Mouse (Mus musculus) neural tube, embryonic 15.5 days (tissue): ENCODE measurements at regions not wholly inside any gene's neighbourhood (a gene's known extent, or its start where the extent isn't known, plus 50 kb on each side); places are given as distances from the start of the nearest gene placed in this dataset.

ENCODE experiments used
- ATAC-seq: fragments of 200-750 bp; cut with Nextera tagmentation; 2 replicates; pipeline ENCODE4 v1.8.0; 2017; ENCODE audit warnings: mild to moderate bottlenecking, moderate TSS enrichment, moderate library complexity; ENCODE audit not compliant: low FRiP score
- H3K27ac ChIP-seq: fragments of 300-500 bp; sonication (generic); replicated peaks from 2 replicates; pipeline ENCODE4 v1.5.1; 2015; ENCODE audit warnings: mild to moderate bottlenecking, inconsistent platforms
- H3K27me3 ChIP-seq: fragments of 300-500 bp; sonication (generic); replicated peaks from 2 replicates; pipeline ENCODE4 v1.6.1; 2015; ENCODE audit warnings: inconsistent platforms
- H3K36me3 ChIP-seq: fragments of 300-500 bp; sonication (generic); 2 replicates; pipeline ENCODE4 v1.6.1; 2015; ENCODE audit warnings: inconsistent platforms
- H3K4me1 ChIP-seq: fragments of 300-500 bp; sonication (generic); 2 replicates; pipeline ENCODE4 v1.6.1; 2015; ENCODE audit warnings: inconsistent platforms
- H3K4me2 ChIP-seq: fragments of 300-500 bp; sonication (generic); 2 replicates; pipeline ENCODE4 v1.6.1; 2015; ENCODE audit warnings: inconsistent platforms, mild to moderate bottlenecking, moderate library complexity
- H3K4me3 ChIP-seq: fragments of 300-500 bp; sonication (generic); replicated peaks from 2 replicates; pipeline ENCODE4 v1.5.1; 2015; ENCODE audit warnings: mild to moderate bottlenecking, inconsistent platforms
- H3K9ac ChIP-seq: fragments of 300-500 bp; sonication (generic); replicated peaks from 2 replicates; pipeline ENCODE4 v1.6.1; 2015; ENCODE audit warnings: mild to moderate bottlenecking, inconsistent platforms
- H3K9me3 ChIP-seq: fragments of 300-500 bp; sonication (generic); replicated peaks from 2 replicates; pipeline ENCODE4 v1.6.1; 2016; ENCODE audit warnings: inconsistent platforms
- WGBS: fragments of 180-500 bp; shearing (Covaris S2); methylation state at CpG from one replicate; pipeline ENCODE4 v1.1.7; 2015; ENCODE audit warnings: mixed read lengths; 5-methylcytosine and 5-hydroxymethylcytosine counted together

DNA sequence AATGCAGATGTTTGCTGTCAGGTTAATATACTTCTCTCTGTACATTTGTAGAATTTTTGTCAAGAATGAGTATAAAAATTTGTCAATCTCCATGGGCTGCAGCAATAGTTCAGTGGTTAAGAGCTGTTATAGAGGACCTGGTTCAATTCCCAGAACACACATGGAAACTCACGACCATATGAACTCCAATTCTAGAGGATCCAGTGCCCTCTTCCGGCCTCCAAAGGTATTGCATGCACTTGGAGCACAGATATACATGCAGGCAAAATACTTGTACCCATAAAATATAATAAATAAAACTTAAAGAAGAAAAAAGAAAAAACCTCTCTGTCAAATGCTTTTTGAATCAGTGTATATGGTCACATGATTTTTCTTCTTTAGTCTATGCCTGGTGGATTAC, 143.5 kb downstream of the Insig2 start:
- no peak overlapping the region for H3K27ac ChIP-seq
- ATAC-seq: no peak
- 39% methylated on average over 2 of the region's 2 CpGs for WGBS

DNA sequence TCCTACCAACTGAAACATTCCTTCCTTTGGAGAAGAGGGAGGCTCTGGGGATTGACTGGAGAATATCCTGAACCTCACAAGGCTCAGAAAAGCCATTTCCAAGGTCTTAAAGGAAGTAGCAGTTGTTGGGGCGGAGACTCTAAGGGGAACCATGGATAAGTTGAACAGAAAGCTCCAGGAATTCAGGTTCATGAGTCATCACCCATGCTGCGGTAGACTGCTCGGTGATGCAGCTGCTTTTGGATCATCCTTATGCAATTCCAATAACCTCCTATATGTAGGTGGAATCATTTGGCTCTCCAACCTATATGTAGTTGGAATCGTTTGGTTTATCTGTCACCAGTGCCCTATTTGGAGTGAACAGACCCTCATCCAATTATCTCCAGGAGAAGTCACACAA, 137.6 kb downstream of the Insig2 start:
- WGBS: 92% methylated on average over 4 of the region's 4 CpGs
- H3K27ac ChIP-seq: no peak overlapping the region
- no peak overlapping the region for H3K4me2 ChIP-seq
- H3K36me3 ChIP-seq: no peaks in the 10 kb centered on the region
- H3K4me1 ChIP-seq: no peaks in the 10 kb centered on the region
- ATAC-seq: no peak
- no peaks in the 10 kb centered on the region for H3K9me3 ChIP-seq
- no peak overlapping the region for H3K4me3 ChIP-seq
- H3K9ac ChIP-seq: no peak overlapping the region
- H3K27me3 ChIP-seq: no peaks in the 10 kb centered on the region

More for the DNA sequence above, 143.5 kb downstream of the Insig2 start:
- no peaks in the 10 kb centered on the region for H3K4me1 ChIP-seq
- no peak overlapping the region for H3K4me3 ChIP-seq
- no peak overlapping the region for H3K9ac ChIP-seq
- no peaks in the 10 kb centered on the region for H3K9me3 ChIP-seq
- H3K36me3 ChIP-seq: no peaks in the 10 kb centered on the region
- no peak overlapping the region for H3K4me2 ChIP-seq
- no peaks in the 10 kb centered on the region for H3K27me3 ChIP-seq

DNA sequence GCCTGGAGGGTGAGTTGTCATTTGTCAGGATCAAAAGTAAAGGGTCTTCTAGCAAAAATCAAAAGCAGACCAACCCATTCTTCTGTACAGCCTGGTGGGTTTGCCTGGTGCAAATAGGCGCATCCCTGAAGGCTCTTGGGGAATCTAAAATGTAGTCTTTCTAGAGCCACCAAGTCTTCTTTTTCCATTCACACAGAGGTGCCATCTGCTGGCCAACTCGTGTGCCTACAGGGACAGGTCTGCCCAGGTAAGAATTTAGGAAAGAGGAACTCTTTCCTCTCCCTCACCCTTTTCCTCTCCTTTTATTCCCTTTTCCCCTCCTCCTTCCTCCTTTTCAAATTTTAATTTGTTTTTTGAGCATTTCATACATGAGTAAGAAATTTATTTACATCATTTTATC, 116.5 kb downstream of the Insig2 start:
- Histone ChIP-seq H3K4me2 (no peak overlapping the region), H3K9ac (no peak overlapping the region), H3K27me3 (no peaks in the 10 kb centered on the region), H3K4me3 (no peak overlapping the region), H3K4me1 (no peaks in the 10 kb centered on the region), H3K27ac (no peak overlapping the region), H3K36me3 (no peaks in the 10 kb centered on the region), H3K9me3 (no peaks in the 10 kb centered on the region)
- ATAC-seq: no peak
- 29% methylated on average over 2 of the region's 2 CpGs for WGBS

DNA sequence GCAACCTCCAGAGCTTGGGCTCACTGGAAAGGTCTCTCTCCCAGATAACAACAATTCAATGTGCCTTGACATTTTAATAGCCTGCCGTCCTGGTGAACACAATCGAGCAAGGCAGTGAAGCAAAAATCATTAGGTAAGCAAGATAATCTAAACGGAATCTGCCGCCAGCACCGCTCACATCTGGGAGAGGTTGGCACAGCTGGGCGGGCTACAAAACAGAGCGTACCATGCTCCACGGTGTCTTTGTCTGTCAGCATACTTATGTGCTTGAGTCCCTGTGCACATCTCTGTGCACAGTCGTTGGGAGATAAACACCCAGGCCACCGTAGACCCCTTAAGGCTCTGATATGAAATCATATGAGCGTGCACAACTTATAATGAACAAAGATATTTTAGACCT, 108.1 kb downstream of the Insig2 start:
- H3K4me2 ChIP-seq: peak overlapping the region; percentile 26
- H3K4me3 ChIP-seq: no peak overlapping the region
- H3K36me3 ChIP-seq: no peaks in the 10 kb centered on the region
- H3K27ac ChIP-seq: peak overlapping the region; percentile 29
- no peaks in the 10 kb centered on the region for H3K27me3 ChIP-seq
- no peaks in the 10 kb centered on the region for H3K9me3 ChIP-seq
- ATAC-seq: peak; percentile 66
- WGBS: 35% methylated on average over 11 of the region's 11 CpGs
- peaks cover 25% of the 10 kb centered on the region for H3K4me1 ChIP-seq
- H3K9ac ChIP-seq: no peak overlapping the region

DNA sequence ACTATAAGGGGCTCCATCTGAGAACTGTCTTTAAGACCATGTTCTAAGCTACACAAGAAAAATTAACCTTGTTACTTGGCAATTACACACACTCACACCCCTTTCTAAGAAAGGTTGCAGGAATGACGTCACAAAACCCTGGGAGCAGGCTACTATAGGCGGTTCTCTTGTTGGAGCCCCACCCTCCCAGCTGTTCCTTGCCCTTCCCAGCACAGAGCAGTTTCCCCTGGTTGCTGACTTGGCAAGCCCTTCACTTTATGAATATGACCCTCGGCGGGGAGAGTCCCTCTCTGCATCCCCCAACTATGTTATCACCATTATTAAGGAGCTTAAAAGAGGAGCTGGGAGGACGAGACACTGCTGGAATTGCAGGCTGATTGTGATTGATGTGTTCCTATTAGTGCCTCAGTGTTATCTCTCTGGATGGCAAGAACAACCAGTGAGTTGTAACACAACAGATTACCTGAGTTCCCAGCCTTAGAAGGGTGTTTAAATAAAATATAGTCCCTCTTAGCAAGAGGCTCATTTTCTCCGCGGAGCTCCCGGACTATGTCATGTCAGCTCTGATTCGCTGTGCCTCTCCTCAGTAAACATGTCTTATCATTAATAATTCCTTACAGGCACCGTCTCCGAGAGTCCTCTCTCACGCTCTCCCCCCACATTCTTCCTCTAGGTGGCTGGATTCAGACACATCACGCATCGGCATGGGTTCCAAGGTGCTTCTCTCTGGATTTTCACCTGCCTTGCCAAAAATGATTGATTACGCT, 105.7 kb downstream of the Insig2 start:
- ATAC-seq: peak; percentile 63
- WGBS: 31% methylated on average over 15 of the region's 15 CpGs
- Histone ChIP-seq H3K9ac (no peak overlapping the region), H3K4me2 (peak overlapping the region; percentile 40), H3K4me3 (no peak overlapping the region), H3K27ac (peak overlapping the region; percentile 60), H3K27me3 (no peaks in the 10 kb centered on the region), H3K9me3 (no peaks in the 10 kb centered on the region), H3K4me1 (peaks cover 25% of the 10 kb centered on the region), H3K36me3 (no peaks in the 10 kb centered on the region)

DNA sequence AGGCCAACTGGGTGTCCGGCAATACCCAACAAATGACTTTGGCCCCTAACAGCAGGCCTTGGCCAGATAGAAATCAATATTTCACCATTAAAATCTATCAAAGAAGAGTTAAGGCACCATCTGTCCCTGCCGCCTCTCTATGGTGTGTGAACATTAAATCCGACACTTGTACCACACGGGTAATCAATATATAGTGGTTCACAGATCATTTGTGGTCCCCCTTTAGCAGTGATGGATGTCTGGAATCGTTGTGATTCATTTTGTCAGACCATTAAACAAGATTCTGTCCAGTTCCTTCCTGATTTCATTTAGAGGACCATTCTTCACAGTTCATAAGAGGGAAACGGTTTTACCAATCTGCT, 105.2 kb downstream of the Insig2 start:
- Histone ChIP-seq H3K4me3 (no peak overlapping the region), H3K4me2 (peak overlapping the region; percentile 40), H3K9ac (no peak overlapping the region), H3K9me3 (no peaks in the 10 kb centered on the region), H3K27ac (peak overlapping the region; percentile 60), H3K4me1 (peaks cover 25% of the 10 kb centered on the region), H3K27me3 (no peaks in the 10 kb centered on the region), H3K36me3 (no peaks in the 10 kb centered on the region)
- 55% methylated on average over 6 of the region's 6 CpGs for WGBS
- ATAC-seq: peak; percentile 45; the same call in 1 of the 2 replicates

DNA sequence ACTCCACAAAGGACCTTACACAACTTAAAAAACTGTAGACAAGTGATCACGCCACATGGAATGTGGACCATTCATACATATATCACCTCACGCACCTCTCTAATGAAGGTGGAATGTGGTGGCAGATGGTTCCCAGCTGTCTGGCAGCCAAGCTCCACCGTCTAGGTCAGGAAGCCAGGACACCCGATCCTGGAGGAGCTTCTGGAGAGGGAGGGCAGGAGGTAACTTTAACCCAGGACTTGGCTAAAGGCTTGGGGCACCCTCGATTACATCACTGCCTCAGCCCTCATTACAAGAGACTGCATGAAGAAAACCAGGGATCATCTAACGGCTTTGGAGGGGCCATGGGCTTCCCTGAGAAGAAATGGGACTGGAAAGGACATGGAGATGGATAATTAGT, 88.8 kb downstream of the Insig2 start:
- Histone ChIP-seq H3K9ac (no peak overlapping the region), H3K4me3 (no peak overlapping the region), H3K27ac (no peak overlapping the region), H3K27me3 (no peaks in the 10 kb centered on the region; the same call in 1 of the 2 replicates), H3K4me1 (no peaks in the 10 kb centered on the region), H3K4me2 (no peak overlapping the region), H3K9me3 (no peaks in the 10 kb centered on the region), H3K36me3 (no peaks in the 10 kb centered on the region)
- WGBS: 74% methylated on average over 6 of the region's 6 CpGs
- no peak for ATAC-seq

DNA sequence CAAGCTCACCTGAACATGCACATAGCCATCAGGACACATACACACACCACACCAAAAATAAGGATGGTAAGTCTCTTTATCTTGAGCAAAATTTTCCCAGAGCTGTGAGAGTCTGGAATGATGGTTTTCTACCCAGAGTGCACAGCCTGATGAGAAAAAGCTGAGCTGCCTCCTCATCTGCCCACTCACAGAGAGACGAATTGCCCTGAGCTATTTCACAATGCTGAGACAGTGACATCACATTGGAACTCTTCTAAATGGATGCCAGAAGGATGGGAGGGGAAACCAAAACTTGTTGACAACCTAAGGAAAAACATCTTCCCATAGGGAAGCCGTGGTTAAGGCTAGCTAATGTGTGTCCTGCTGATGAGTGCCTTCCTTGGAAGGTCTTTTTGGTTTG, 84.8 kb downstream of the Insig2 start:
- no peak for ATAC-seq
- Histone ChIP-seq H3K4me3 (no peak overlapping the region), H3K36me3 (no peaks in the 10 kb centered on the region), H3K9me3 (no peaks in the 10 kb centered on the region), H3K27me3 (no peaks in the 10 kb centered on the region; the same call in 1 of the 2 replicates), H3K4me1 (no peaks in the 10 kb centered on the region), H3K9ac (no peak overlapping the region), H3K4me2 (no peak overlapping the region), H3K27ac (no peak overlapping the region)
- 72% methylated on average over 2 of the region's 2 CpGs for WGBS

DNA sequence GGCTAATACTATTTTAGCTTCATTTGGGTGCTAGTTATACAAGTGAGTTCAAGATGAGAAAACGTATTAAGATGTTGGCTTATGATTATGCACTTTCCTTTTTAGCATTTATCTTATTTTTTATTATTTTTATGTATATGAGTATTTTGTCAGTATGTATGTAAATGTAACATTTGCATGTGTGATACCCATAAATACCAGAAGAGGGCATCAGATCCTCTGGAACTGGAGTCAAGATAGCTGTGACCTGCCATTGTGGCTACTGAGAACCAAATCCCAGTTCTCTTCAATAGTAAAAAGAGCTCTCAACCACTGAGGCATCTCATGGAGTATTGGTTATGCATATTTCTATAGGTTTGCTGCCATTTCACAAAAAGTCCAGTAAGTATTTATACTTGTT, 83.3 kb downstream of the Insig2 start:
- Histone ChIP-seq H3K27me3 (no peaks in the 10 kb centered on the region; the same call in 1 of the 2 replicates), H3K4me1 (no peaks in the 10 kb centered on the region), H3K4me2 (no peak overlapping the region), H3K27ac (no peak overlapping the region), H3K4me3 (no peak overlapping the region), H3K36me3 (no peaks in the 10 kb centered on the region), H3K9ac (no peak overlapping the region), H3K9me3 (no peaks in the 10 kb centered on the region)
- ATAC-seq: no peak
- WGBS: 65% methylated on average over 1 of the region's 1 CpGs

DNA sequence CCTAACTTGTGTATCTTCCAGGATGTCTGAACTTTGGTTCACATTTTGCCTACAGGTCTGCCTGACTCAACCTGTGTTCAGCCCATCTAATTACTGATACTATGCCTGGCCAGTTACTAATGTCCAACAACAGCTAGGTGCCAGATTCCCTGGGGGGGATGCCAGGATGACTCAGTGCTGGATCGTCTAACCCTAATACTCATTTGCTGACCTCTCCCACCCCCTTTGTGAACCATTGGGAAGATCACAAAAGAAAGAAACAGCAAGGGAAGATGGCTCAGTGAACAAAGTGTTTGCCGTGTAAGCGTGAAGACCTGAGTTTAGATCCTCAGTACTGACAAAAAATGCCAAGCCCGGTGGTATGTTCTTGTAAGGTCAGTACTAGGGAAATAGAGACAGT, 81.7 kb downstream of the Insig2 start:
- WGBS: 81% methylated on average over 4 of the region's 4 CpGs
- Histone ChIP-seq H3K4me3 (no peak overlapping the region), H3K4me2 (no peak overlapping the region), H3K9me3 (no peaks in the 10 kb centered on the region), H3K9ac (no peak overlapping the region), H3K27ac (no peak overlapping the region), H3K27me3 (no peaks in the 10 kb centered on the region; the same call in 1 of the 2 replicates), H3K36me3 (no peaks in the 10 kb centered on the region), H3K4me1 (no peaks in the 10 kb centered on the region)
- no peak for ATAC-seq

DNA sequence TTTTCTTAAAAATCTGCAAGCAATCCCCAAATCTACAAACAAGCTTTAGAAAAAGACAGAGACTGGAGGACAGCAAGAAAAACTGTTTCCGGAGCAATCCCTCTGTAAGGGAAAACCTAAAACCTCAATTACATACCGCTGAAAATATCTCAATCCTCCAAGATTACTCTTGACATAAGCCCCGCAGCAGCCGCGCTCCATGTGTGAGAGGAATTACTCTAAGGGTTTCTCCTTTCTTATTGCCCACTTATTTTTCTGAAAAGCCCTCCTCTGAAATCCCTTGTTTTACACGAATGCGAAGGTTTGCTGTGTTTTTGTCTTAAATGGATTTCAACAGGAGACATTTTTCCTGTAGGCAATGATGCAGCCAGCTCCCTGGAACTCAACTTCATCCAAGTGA, 80.3 kb downstream of the Insig2 start:
- no peak overlapping the region for H3K4me3 ChIP-seq
- no peak overlapping the region for H3K27ac ChIP-seq
- whole genome bisulfite sequencing: 82% methylated on average over 7 of the region's 7 CpGs
- no peaks in the 10 kb centered on the region for H3K27me3 ChIP-seq
- ATAC-seq: no peak
- no peak overlapping the region for H3K9ac ChIP-seq
- H3K4me1 ChIP-seq: no peaks in the 10 kb centered on the region
- H3K9me3 ChIP-seq: no peaks in the 10 kb centered on the region
- H3K36me3 ChIP-seq: no peaks in the 10 kb centered on the region
- H3K4me2 ChIP-seq: no peak overlapping the region

DNA sequence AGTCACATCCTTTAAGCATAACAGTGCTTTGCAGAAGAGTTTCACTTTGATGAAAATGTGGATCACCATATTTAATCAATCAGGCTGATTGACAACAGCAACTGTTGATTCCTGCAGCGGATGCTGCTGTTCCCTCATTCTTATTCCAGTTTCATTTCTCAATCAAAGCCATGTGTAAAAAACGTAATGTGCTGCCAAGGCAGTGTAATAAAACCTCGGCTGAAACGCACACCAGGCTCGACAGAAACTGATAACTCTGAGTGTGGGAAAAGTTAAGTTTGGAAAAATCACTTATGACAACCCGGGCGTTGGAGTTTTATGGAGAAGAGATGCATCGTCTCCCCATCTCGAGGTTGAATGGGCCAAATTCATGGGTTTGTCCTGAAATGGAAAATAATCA, 78.2 kb downstream of the Insig2 start:
- Histone ChIP-seq H3K27ac (no peak overlapping the region), H3K4me3 (no peak overlapping the region), H3K4me2 (no peak overlapping the region), H3K9ac (no peak overlapping the region), H3K36me3 (no peaks in the 10 kb centered on the region), H3K27me3 (no peaks in the 10 kb centered on the region), H3K9me3 (no peaks in the 10 kb centered on the region), H3K4me1 (no peaks in the 10 kb centered on the region)
- WGBS: 68% methylated on average over 9 of the region's 9 CpGs
- ATAC-seq: no peak
